32 mouse cellular contexts compared by ENCODE assay signal in genomic region chr5:96867171-96867570, GRCm38 (mm10).
A peak's percentile ranks its signal among the peaks of the same experiment; 100 is the strongest.
DNase-seq lines count a peak whose midpoint lies in the region; ATAC-seq and TF ChIP-seq lines count a peak whose summit lies in the region.
"Had no signal": no experiment of that assay in that cellular context is flagged by ENCODE, and none has a peak within 500 bp of the region (broad histone marks: within the 10 kb centered on the region; RNA-seq: fewer than 3 reads in every experiment).

No protein-coding gene starts in this region.

- peaks cover 3% of the 10 kb centered on the region; the same call in 1 of the 2 replicates for H3K4me1 ChIP-seq in kidney, postnatal 0 days (replicated peaks; ENCODE audit: insufficient read depth, low read length)
- H3K4me1 ChIP-seq: embryonic facial prominence, embryonic 15.5 days; intestine, embryonic 15.5 days; neural tube, embryonic 12.5 days; stomach, embryonic 15.5 days had no signal

- 74% methylated on average over 4 of the region's 4 CpGs for WGBS in kidney, postnatal 0 days

- no peak for DNase-seq in kidney, postnatal 0 days (ENCODE audit: low spot score)
- DNase-seq in kidney, postnatal 14 days, result no peak
- peak; percentile 16 for DNase-seq in lung, postnatal 36 days
- no peak for DNase-seq in lung, postnatal 10 days
- DNase-seq in frontal cortex, postnatal 14 days (ENCODE audit: low spot score in 2 of 2), result no peak
- DNase-seq in gastrocnemius, postnatal 14 days, result no peak
- DNase-seq: adrenal gland, adult 2 months; adrenal gland, postnatal 36 days; cerebellum, adult 2 months; cerebellum, postnatal 14 days; gastrocnemius, postnatal 36 days; heart, postnatal 14 days; kidney, adult 8-10 months; kidney, postnatal 36 days; layer of hippocampus, postnatal 36 days; left cerebral cortex, postnatal 4 days; liver, postnatal 0 days; right cerebral cortex, postnatal 14 days had no signal

- intact Hi-C loops in gastrocnemius, postnatal 14 days (cut with DNase I; ENCODE audit: low total_unique reads), result no loop called here

- no peak overlapping the region for H3K9ac ChIP-seq in kidney, postnatal 0 days (ENCODE audit: low read depth, low read length)
- H3K9ac ChIP-seq: embryonic facial prominence, embryonic 15.5 days; intestine, embryonic 15.5 days; liver, embryonic 12.5 days; liver, postnatal 0 days; neural tube, embryonic 12.5 days; stomach, embryonic 15.5 days had no signal

- TF ChIP-seq CTCF in kidney, postnatal 0 days (IDR thresholded peaks at IDR 0.05; ENCODE audit: low read depth), result peak; percentile 17; the same call in 1 of the 2 replicates

- no peak overlapping the region for H3K27ac ChIP-seq in kidney, postnatal 0 days
- H3K27ac ChIP-seq: embryonic facial prominence, embryonic 10.5 days; embryonic facial prominence, embryonic 15.5 days; hindbrain, postnatal 0 days; intestine, embryonic 15.5 days; liver, embryonic 12.5 days; neural tube, embryonic 12.5 days; stomach, embryonic 15.5 days had no signal

- no peak overlapping the region for H3K4me3 ChIP-seq in kidney, postnatal 0 days (replicated peaks; ENCODE audit: low read depth, low read length)
- H3K4me3 ChIP-seq: embryonic facial prominence, embryonic 10.5 days; embryonic facial prominence, embryonic 15.5 days; intestine, embryonic 15.5 days; liver, embryonic 12.5 days; myocyte; neural tube, embryonic 12.5 days; stomach, embryonic 15.5 days had no signal

- no peaks in the 10 kb centered on the region for H3K9me3 ChIP-seq in kidney, postnatal 0 days (replicated peaks; ENCODE audit: low read length)
- H3K9me3 ChIP-seq: embryonic facial prominence, embryonic 10.5 days; embryonic facial prominence, embryonic 15.5 days; intestine, embryonic 15.5 days; liver, embryonic 12.5 days; neural tube, embryonic 12.5 days; stomach, embryonic 15.5 days had no signal

- no peaks in the 10 kb centered on the region for H3K36me3 ChIP-seq in kidney, postnatal 0 days (ENCODE audit: insufficient read depth, low read length)
- H3K36me3 ChIP-seq: embryonic facial prominence, embryonic 10.5 days; embryonic facial prominence, embryonic 15.5 days; intestine, embryonic 15.5 days; liver, embryonic 12.5 days; neural tube, embryonic 12.5 days; stomach, embryonic 15.5 days had no signal

- no peak overlapping the region for H3K4me2 ChIP-seq in kidney, postnatal 0 days (ENCODE audit: low read length)
- H3K4me2 ChIP-seq: embryonic facial prominence, embryonic 15.5 days; intestine, embryonic 15.5 days; liver, embryonic 12.5 days; midbrain, embryonic 11.5 days; neural tube, embryonic 12.5 days; stomach, embryonic 15.5 days had no signal

- no peaks in the 10 kb centered on the region for H3K27me3 ChIP-seq in kidney, postnatal 0 days (ENCODE audit: insufficient read depth, low read length)
- H3K27me3 ChIP-seq: embryonic facial prominence, embryonic 15.5 days; intestine, embryonic 15.5 days; neural tube, embryonic 12.5 days; stomach, embryonic 15.5 days had no signal

- ATAC-seq in kidney, postnatal 0 days (replicated peaks; ENCODE audit: low FRiP score, low read depth), result no peak
- peak; percentile 96 for ATAC-seq in common myeloid progenitor, adult 5-6 weeks (replicated peaks; ENCODE audit: low read depth, poor library complexity, severe bottlenecking)
- ATAC-seq: activated CD4-positive, CD25-positive, alpha-beta regulatory T cell, adult 4 months; CD4-positive, CD25-positive, alpha-beta regulatory T cell, adult 4 months; forebrain, embryonic 14.5 days; hindbrain, postnatal 0 days; intestine, embryonic 15.5 days; liver, embryonic 12.5 days; liver, postnatal 0 days; midbrain, embryonic 16.5 days had no signal
